Mouse (Mus musculus) 3T3-L1 (cell line): ENCODE data around the gene Dexi.

Experiments
- DNase-seq: peaks from one replicate; pipeline ENCODE4 v3.0.0-alpha.2; 2015; ENCODE audit warnings: low read depth, low spot score

The Dexi gene

DNA sequence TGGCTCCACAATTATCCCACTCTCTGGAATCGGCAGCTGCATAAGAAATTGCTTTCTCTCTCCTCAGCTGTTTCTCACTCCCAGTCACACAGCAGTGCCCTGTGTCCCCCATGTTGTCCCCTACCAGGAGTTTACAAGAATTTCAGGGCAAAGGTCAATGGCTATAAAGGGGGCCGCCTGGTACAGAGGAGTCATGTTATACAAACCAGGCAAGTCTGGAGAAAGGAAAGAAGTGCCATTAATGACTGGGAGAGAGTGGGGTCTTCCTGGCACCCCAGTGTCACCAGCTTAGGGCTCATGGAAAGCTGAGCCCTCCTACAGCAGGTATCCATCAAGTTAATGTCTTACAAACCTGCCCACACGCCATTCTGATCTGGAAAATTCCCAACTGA is 88.3 kb downstream of the Dexi start:
- no peak for DNase-seq

DNA sequence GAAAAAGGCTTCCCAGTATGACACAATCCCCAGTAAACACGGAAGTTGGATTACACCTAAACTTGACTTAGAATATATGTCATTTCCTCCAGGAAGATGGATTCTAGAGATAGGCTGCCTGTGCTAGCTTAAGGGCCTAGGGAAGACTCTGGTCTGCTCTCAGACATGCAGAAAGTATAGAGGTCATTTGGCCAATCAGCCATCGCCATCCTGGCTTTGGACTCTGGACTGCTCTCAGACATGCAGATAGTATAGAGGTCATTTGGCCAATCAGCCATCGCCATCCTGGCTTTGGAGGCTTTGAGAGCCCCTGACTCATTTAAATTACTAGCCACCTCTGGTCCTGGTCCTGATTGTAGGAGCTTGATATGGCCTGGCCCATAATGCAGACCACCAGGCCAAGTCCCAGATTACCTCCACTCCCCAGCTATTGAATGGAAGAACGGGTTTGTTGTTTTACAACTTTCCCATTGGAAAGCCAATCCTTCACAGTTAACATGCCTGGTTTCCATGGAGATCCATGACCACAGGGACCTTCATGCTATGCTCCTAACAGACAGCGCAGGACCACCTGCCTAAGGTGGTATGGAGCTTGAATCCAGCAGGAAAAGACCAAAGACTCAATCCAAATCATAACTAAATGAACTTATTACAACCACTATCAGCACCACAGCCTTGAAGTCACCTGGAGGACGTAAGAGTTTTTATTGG is 88.8 kb downstream of the Dexi start:
- DNase-seq: no peak
